Comparison of ENCODE assay signal across 9 mouse cellular contexts in genomic region chr8:120363552-120364071, GRCm38 (mm10).
A peak's percentile ranks its signal among the peaks of the same experiment; 100 is the strongest.
DNase-seq lines count a peak whose midpoint lies in the region; ATAC-seq lines count a peak whose summit lies in the region.
"Had no signal": no experiment of that assay in that cellular context is flagged by ENCODE, and none has a peak within 500 bp of the region (broad histone marks: within the 10 kb centered on the region; RNA-seq: fewer than 3 reads in every experiment).

No protein-coding gene starts in this region.

- no peaks in the 10 kb centered on the region for H3K36me3 ChIP-seq in kidney, embryonic 16.5 days (ENCODE audit: insufficient read depth, low read length)

- H3K27ac ChIP-seq in kidney, embryonic 16.5 days (ENCODE audit: low read length) = peak overlapping the region; percentile 52
- H3K27ac ChIP-seq: macrophage had no signal

- peaks cover 5% of the 10 kb centered on the region; the same call in 1 of the 2 replicates for H3K27me3 ChIP-seq in kidney, embryonic 16.5 days (ENCODE audit: insufficient read depth, low read length)

- H3K4me1 ChIP-seq in kidney, embryonic 16.5 days (ENCODE audit: insufficient read depth, low read length) = peaks cover 34% of the 10 kb centered on the region

- 35% methylated on average over 10 of the region's 10 CpGs for WGBS in kidney, embryonic 16.5 days

- DNase-seq in embryo, embryonic 9.5 days (ENCODE audit: extremely low spot score) = peak; percentile 49
- DNase-seq in embryo, embryonic 11 days = no peak
- DNase-seq in NIH3T3 (ENCODE audit: low read depth) = peak; percentile 44
- DNase-seq in heart, adult 8-10 months (ENCODE audit: low spot score) = peak; percentile 84
- DNase-seq in lung, postnatal 4 days = peak; percentile 63 to 67
- no peak for DNase-seq in retina, postnatal 1 day
- no peak for DNase-seq in cerebellum, postnatal 4 days (ENCODE audit: low spot score in 2 of 2)

- ATAC-seq in kidney, embryonic 16.5 days (ENCODE audit: low FRiP score, low TSS enrichment) = peak; percentile 36; the same call in 1 of the 2 replicates

- H3K9ac ChIP-seq in kidney, embryonic 16.5 days (replicated peaks; ENCODE audit: low read length) = no peak overlapping the region

- H3K4me3 ChIP-seq in kidney, embryonic 16.5 days (ENCODE audit: low read length) = no peak overlapping the region

- no peak overlapping the region for H3K4me2 ChIP-seq in kidney, embryonic 16.5 days (replicated peaks; ENCODE audit: low read depth, low read length)

- no peaks in the 10 kb centered on the region for H3K9me3 ChIP-seq in kidney, embryonic 16.5 days (ENCODE audit: low read length)

Comparison
In these comparisons a context has a peak if more than half of its experiments do, and no peak if none do; other contexts are left out.
1. DNase-seq: peak in embryo, embryonic 9.5 days (single experiment), NIH3T3 (single experiment), heart, adult 8-10 months (single experiment) and lung, postnatal 4 days (2 of 2); none in embryo, embryonic 11 days (single experiment), retina, postnatal 1 day (single experiment) and cerebellum, postnatal 4 days (0 of 2).